Mouse (Mus musculus) regulatory T cell (primary cell): ENCODE measurements around the gene Tnnt2.

Source experiments
- in situ Hi-C: fragments of 300-600 bp; cut with MboI, MseI; formaldehyde crosslinking; loops from one replicate; pipeline ENCODE4 v1.15.1; 2025; ENCODE audit warnings: high pct_unique_total_duplicates

The Tnnt2 gene

GRCm38 (mm10) chr1:135854591-135855343 is 18.6 kb downstream of the Tnnt2 start:
- in situ Hi-C loops, result no loop called here

GRCm38 (mm10) chr1:135855344-135855687 is 19.2 kb downstream of the Tnnt2 start:
- in situ Hi-C loops, result no loop called here

- in situ Hi-C loops, result no loop called here
Measured at GRCm38 (mm10) chr1:135856070-135856469, 19.9 kb downstream of the Tnnt2 start.

GRCm38 (mm10) chr1:135857137-135857775 is 21.1 kb downstream of the Tnnt2 start:
- in situ Hi-C loops, result no loop called here

- in situ Hi-C loops, result no loop called here
Measured at GRCm38 (mm10) chr1:135858533-135858932, 22.4 kb downstream of the Tnnt2 start.

- in situ Hi-C loops, result no loop called here
Measured at GRCm38 (mm10) chr1:135861091-135861490, 24.9 kb downstream of the Tnnt2 start.

- in situ Hi-C loops, result no loop called here
Measured at GRCm38 (mm10) chr1:135861980-135862552, 25.9 kb downstream of the Tnnt2 start.

GRCm38 (mm10) chr1:135862561-135862960 is 26.4 kb downstream of the Tnnt2 start:
- in situ Hi-C loops, result no loop called here

GRCm38 (mm10) chr1:135863786-135864335 is 27.7 kb downstream of the Tnnt2 start:
- in situ Hi-C loops, result no loop called here

- in situ Hi-C loops, result loop anchor here (5.0 kb wide), 1 partner anchor 77 kb away; no protein-coding TSS in a partner anchor
Measured at GRCm38 (mm10) chr1:135864830-135865229, 28.7 kb downstream of the Tnnt2 start.

- in situ Hi-C loops, result loop anchor here (5.0 kb wide), 1 partner anchor 77 kb away; no protein-coding TSS in a partner anchor
Measured at GRCm38 (mm10) chr1:135865518-135866194, 29.5 kb downstream of the Tnnt2 start.

GRCm38 (mm10) chr1:135868570-135868969 is 32.4 kb downstream of the Tnnt2 start:
- in situ Hi-C loops, result loop anchor here (5.0 kb wide), 1 partner anchor 74 kb away; no protein-coding TSS in a partner anchor

GRCm38 (mm10) chr1:135872991-135873390 is 36.8 kb downstream of the Tnnt2 start:
- in situ Hi-C loops, result no loop called here

- in situ Hi-C loops, result no loop called here
Measured at GRCm38 (mm10) chr1:135877248-135877647, 41.1 kb downstream of the Tnnt2 start.

GRCm38 (mm10) chr1:135882385-135883109 is 46.4 kb downstream of the Tnnt2 start:
- in situ Hi-C loops, result no loop called here

GRCm38 (mm10) chr1:135889461-135890185 is 53.5 kb downstream of the Tnnt2 start:
- in situ Hi-C loops, result no loop called here

GRCm38 (mm10) chr1:135891424-135892216 is 55.5 kb downstream of the Tnnt2 start:
- in situ Hi-C loops, result no loop called here

- in situ Hi-C loops, result no loop called here
Measured at GRCm38 (mm10) chr1:135892233-135892632, 56.1 kb downstream of the Tnnt2 start.

- in situ Hi-C loops, result no loop called here
Measured at GRCm38 (mm10) chr1:135892764-135893163, 56.6 kb downstream of the Tnnt2 start.

- in situ Hi-C loops, result no loop called here
Measured at GRCm38 (mm10) chr1:135893377-135893776, 57.2 kb downstream of the Tnnt2 start.
